Mouse (Mus musculus) liver, embryonic 14.5 days (tissue): ENCODE measurements around the gene Tarbp1. TPM values are rescaled to one million over a fixed set of nuclear protein-coding genes. Genes with fewer than 3 reads are reported as not detected.
"Not testable (repeated sequence)": the region's sequence is repeated elsewhere in the genome, so short reads cannot be mapped to it uniquely, and the experiment has no call there.

Source experiments
- ATAC-seq: fragments of 200-750 bp; cut with Nextera tagmentation; 2 replicates; pipeline ENCODE4 v1.8.0; 2017; ENCODE audit warnings: moderate number of reproducible peaks, mild to moderate bottlenecking, moderate library complexity; ENCODE audit not compliant: insufficient read depth
- DNase-seq, 3 experiments: peaks; one replicate each; pipeline ENCODE4 v3.0.0-alpha.2; 2012 to 2013; ENCODE audit warnings: low read depth in 3 of 3, low spot score in 3 of 3
- H3K27ac ChIP-seq: fragments of 300-500 bp; sonication (generic); 2 replicates; pipeline ENCODE4 v1.5.1; 2014; ENCODE audit warnings: moderate library complexity, mild to moderate bottlenecking, control low read depth, inconsistent platforms
- H3K27me3 ChIP-seq: fragments of 300-500 bp; sonication (generic); 2 replicates; pipeline ENCODE4 v1.6.1; 2014; ENCODE audit warnings: mild to moderate bottlenecking, low read length, moderate library complexity; ENCODE audit not compliant: control insufficient read depth, insufficient read depth
- H3K36me3 ChIP-seq: fragments of 300-500 bp; sonication (generic); replicated peaks from 2 replicates; pipeline ENCODE4 v1.6.1; 2014; ENCODE audit warnings: low read depth; ENCODE audit not compliant: control insufficient read depth, insufficient read depth
- H3K4me1 ChIP-seq, 2 experiments: fragments of 200-500 bp in 1 of 2; fragments of 300-500 bp in 1 of 2; sonication (generic) in 1 of 2; replicated peaks; 2 replicates each; pipeline ENCODE4 v1.6.1; 2012 to 2014; ENCODE audit warnings: antibody characterized with exemption in 1 of 2, inconsistent platforms in 1 of 2, low read length in 1 of 2; ENCODE audit not compliant: control insufficient read depth in 2 of 2, insufficient read depth in 2 of 2
- H3K4me2 ChIP-seq: fragments of 300-500 bp; sonication (generic); 2 replicates; pipeline ENCODE4 v1.6.1; 2014; ENCODE audit warnings: low read depth, mild to moderate bottlenecking, control low read depth, moderate library complexity
- H3K4me3 ChIP-seq, 2 experiments: fragments of 200-500 bp in 1 of 2; fragments of 300-500 bp in 1 of 2; sonication (generic) in 1 of 2; 2 replicates each; pipeline ENCODE4 v1.5.1; 2012 to 2014; ENCODE audit warnings: low read depth in 2 of 2, low read length in 2 of 2, mild to moderate bottlenecking in 2 of 2, control low read depth in 1 of 2, inconsistent platforms in 1 of 2, moderate library complexity in 1 of 2; ENCODE audit not compliant: insufficient read depth in 1 of 2
- H3K9ac ChIP-seq: fragments of 300-500 bp; sonication (generic); replicated peaks from 2 replicates; pipeline ENCODE4 v1.6.1; 2014; ENCODE audit warnings: mild to moderate bottlenecking, control low read depth, moderate library complexity
- H3K9me3 ChIP-seq: fragments of 300-500 bp; sonication (generic); 2 replicates; pipeline ENCODE4 v1.6.1; 2016; ENCODE audit warnings: low read length, mixed read lengths; ENCODE audit not compliant: control insufficient read depth
- CTCF ChIP-seq: IDR thresholded peaks from 2 replicates; pipeline ENCODE4 v1.5.1; 2016; ENCODE audit warnings: antibody characterized with exemption, low read depth, control low read depth
- EP300 ChIP-seq: IDR thresholded peaks from 2 replicates; pipeline ENCODE4 v1.6.1; 2016; ENCODE audit warnings: antibody characterized with exemption, low read depth
- WGBS: fragments of 180-500 bp; shearing (Covaris S2); extraction: QIAGEN DNeasy Blood & Tissue Kit; methylation state at CpG from one replicate; pipeline ENCODE4 v1.1.7; 2014; ENCODE audit not compliant: insufficient replicate concordance; 5-methylcytosine and 5-hydroxymethylcytosine counted together
- polyA plus RNA-seq, 2 experiments: library from polyadenylated mRNA; depleted of rRNA in 1 of 2; stranded (reverse) in 1 of 2; unstranded in 1 of 2; fragments of >200 nt; fragmentation: Nextera tagmentation in 1 of 2; extraction: Ambion mirVana in 1 of 2; gene quantifications; 2 replicates each; pipeline versions ENCODE4 v1.2.1 to v1.2.3; 2012 to 2014

Gene Tarbp1
- polyA plus RNA-seq, 2 experiments: 1.5 to 2.8 TPM

GRCm38 (mm10) chr8:126478714-126479113 lies 3.8 kb upstream of the Tarbp1 start:
- DNase-seq (no peak), ATAC-seq (no peak)
- TF ChIP-seq CTCF: no peak
- no peak for TF ChIP-seq EP300
- Histone ChIP-seq H3K4me1 (0 out of 4 replicates have a peak, but pooled peaks cover 0 to 3% of the 10 kb centered on the region in 2 experiments), H3K4me3 (no peak overlapping the region), H3K27ac (no peak overlapping the region), H3K36me3 (no peaks in the 10 kb centered on the region), H3K9me3 (no peaks in the 10 kb centered on the region), H3K4me2 (no peak overlapping the region), H3K9ac (no peak overlapping the region), H3K27me3 (no peaks in the 10 kb centered on the region)
- 17% methylated on average over 3 of the region's 3 CpGs for WGBS

DNA sequence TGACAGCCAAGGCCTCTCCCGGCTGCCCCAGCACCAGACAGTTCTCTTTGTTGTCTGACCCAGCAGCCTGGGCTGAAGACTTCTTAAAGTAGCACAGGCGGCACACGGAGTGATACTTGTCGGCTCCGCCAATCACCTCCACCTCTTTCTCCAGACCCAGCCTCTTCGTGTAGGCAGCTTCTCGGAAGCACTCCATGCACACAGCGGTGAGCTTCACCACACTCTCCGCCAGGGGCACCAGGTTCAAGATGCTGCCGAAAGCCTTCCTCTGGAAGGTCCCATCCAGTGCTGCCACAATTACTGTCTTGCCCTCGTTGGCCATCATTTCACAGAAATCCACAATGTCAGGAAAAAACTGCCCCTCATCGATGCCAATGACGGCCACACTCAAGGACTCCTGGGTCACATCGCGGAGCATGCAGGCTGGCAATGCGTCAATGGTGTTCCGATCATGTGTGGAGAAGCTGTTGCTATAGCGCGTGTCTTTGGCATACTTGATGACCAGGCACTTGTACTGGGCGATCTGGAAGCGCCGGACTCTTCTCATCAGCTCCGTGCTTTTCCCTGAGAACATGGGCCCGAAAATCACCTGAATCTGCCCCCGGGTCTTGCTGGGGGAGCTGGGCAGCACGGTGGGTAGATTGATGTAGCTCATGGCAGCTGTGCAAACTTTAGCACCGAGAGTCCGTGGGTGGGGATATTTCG lies 1.4 kb upstream of the Tarbp1 start:
- H3K9ac ChIP-seq, H3K4me1 ChIP-seq, H3K27me3 ChIP-seq, H3K4me2 ChIP-seq, DNase-seq, H3K36me3 ChIP-seq, ATAC-seq, H3K9me3 ChIP-seq, H3K4me3 ChIP-seq, H3K27ac ChIP-seq: not testable (repeated sequence)
- WGBS: 45% methylated on average over 29 of the region's 29 CpGs
- peak; percentile 36; the same call in 1 of the 2 replicates for TF ChIP-seq CTCF

DNA sequence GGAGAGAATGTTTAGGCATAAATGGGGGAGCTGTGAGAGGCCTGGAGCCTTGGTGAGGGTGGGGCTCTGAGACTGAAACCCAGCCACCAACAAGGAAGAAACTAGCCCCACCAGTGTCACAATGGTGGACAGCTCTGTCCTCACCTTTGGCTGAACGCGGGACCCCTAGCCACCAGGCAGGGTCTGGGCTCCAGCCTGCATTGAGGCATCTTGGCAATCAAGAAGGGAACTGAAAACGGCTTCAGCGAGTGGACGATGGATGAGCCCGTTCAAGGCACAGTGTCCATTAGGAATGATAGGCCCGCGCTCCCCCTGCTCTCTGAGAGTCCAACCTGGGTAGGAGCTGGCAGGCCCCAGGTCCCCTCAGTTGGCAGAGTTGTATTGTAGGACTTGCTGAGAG lies 873 bp upstream of the Tarbp1 start:
- not testable (repeated sequence) for H3K9ac ChIP-seq, H3K4me2 ChIP-seq, H3K27me3 ChIP-seq, ATAC-seq, H3K4me3 ChIP-seq, H3K36me3 ChIP-seq, H3K27ac ChIP-seq, H3K9me3 ChIP-seq, DNase-seq, H3K4me1 ChIP-seq
- 69% methylated on average over 8 of the region's 8 CpGs for WGBS

DNA sequence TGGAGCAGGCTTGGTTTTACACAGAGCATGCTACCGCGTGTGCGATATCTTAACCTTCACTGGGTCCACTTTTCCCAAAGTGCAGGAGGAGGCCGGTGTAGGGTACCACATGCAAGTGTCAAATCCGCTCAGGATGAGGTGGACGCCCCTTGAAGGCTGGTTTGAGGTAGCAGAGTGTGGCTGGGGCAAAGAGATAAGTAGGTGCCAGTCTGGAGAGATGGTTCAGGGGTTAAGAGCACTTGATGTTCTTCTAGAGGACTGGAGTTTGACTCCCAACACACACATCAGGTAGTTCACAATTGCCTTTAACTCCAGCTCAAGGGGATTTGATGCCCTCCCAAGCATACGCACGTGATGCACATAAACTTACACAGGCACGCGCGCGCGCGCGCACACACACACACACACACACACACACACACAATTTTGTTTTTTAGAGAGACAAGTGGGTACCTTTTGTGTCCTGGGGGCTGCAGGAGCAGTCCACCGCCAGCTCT lies 1.0 kb downstream of the Tarbp1 start:
- Histone ChIP-seq H3K9ac (peak overlapping the region; percentile 43), H3K27ac (no peak overlapping the region), H3K4me3 (peak overlapping the region; percentile 71 to 75), H3K36me3 (no peaks in the 10 kb centered on the region), H3K9me3 (no peaks in the 10 kb centered on the region), H3K4me2 (peak overlapping the region; percentile 73), H3K27me3 (no peaks in the 10 kb centered on the region), H3K4me1 (peaks cover 5 to 9% of the 10 kb centered on the region in 2 experiments; a peak in 3 of 4 replicates)
- no peak for TF ChIP-seq CTCF
- TF ChIP-seq EP300: no peak
- WGBS: 3% methylated on average over 16 of the region's 16 CpGs
- DNase-seq (no peak), ATAC-seq (peak; percentile 54)

DNA sequence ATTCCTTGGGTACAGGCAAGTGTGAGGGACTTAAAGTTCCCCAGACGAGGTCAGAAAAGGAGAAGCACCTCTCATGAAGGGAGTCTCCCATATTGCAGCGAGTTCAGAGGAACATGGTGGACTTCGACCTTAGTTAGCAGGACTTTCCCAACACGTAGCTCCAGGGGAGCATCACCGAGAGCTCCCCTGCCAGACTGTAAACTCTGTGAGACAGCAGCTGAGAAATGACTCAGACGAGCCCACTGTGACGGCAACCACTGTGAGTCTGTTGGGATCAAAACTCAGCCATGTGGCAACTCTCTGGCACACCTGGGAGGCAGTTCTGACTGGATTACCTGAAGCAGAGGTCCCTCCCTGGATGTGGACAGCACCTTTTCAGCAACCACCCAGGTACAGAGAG lies 10.8 kb downstream of the Tarbp1 start:
- ATAC-seq (no peak), DNase-seq (no peak)
- H3K4me1 ChIP-seq: no peaks in the 10 kb centered on the region
- no peak overlapping the region for H3K27ac ChIP-seq
- TF ChIP-seq CTCF: no peak
- TF ChIP-seq EP300: no peak
- 67% methylated on average over 7 of the region's 7 CpGs for WGBS
- H3K36me3 ChIP-seq: peaks cover 6% of the 10 kb centered on the region
- H3K4me3 ChIP-seq: no peak overlapping the region
- no peaks in the 10 kb centered on the region for H3K27me3 ChIP-seq
- H3K9ac ChIP-seq: no peak overlapping the region
- H3K4me2 ChIP-seq: no peak overlapping the region
- no peaks in the 10 kb centered on the region for H3K9me3 ChIP-seq
